Mouse (Mus musculus): ENCODE data around the gene Trem2. TPM values are rescaled to one million over a fixed set of nuclear protein-coding genes. Genes with fewer than 3 reads are reported as not detected.

Gene Trem2
- polyA plus RNA-seq, 1 experiment from 2014 or later = 3.5 TPM

DNA sequence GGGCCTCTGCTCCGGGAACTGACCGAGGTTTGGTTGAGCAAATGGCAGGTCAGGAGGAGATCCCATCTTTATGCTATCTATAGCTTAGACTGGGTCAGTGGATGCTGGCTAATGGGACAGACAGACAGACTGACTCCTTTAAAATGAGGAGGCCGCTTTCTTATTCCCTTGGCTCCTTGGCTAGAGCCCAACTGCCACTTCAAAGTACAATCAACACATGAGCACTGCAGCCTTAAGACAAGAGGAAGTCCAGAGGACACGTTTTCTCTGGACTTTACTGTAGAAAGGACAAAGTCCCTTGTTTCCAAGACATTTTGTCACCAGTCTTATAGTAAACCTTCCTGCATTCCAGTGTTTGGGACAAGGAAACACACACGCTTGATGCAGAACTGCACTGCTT is 45.2 kb downstream of the Trem2 start:
- Histone ChIP-seq H3K4me1 (replicated peaks; ENCODE audit: control insufficient read depth, insufficient read depth) (no peaks in the 10 kb centered on the region), H3K36me3 (ENCODE audit: control insufficient read depth, insufficient read depth, low read length) (peaks cover 45% of the 10 kb centered on the region; the same call in 1 of the 2 replicates), H3K4me3 (ENCODE audit: low read depth, low read length) (no peak overlapping the region), H3K4me2 (replicated peaks; ENCODE audit: low read depth) (no peak overlapping the region), H3K9me3 (ENCODE audit: control insufficient read depth, low read length) (no peaks in the 10 kb centered on the region), H3K9ac (ENCODE audit: low read length) (no peak overlapping the region), H3K27ac (replicated peaks) (no peak overlapping the region), H3K27me3 (ENCODE audit: control insufficient read depth, insufficient read depth, low read length) (no peaks in the 10 kb centered on the region)
- no peak for DNase-seq (ENCODE audit: low spot score)
- TF ChIP-seq EP300 (optimal IDR thresholded peaks at IDR 0.05) = no peak
- TF ChIP-seq CTCF (IDR thresholded peaks at IDR 0.05; ENCODE audit: low read depth) = no peak
- ATAC-seq (ENCODE audit: low FRiP score, low TSS enrichment) = no peak
- 90% methylated on average over 5 of the region's 5 CpGs for WGBS

DNA sequence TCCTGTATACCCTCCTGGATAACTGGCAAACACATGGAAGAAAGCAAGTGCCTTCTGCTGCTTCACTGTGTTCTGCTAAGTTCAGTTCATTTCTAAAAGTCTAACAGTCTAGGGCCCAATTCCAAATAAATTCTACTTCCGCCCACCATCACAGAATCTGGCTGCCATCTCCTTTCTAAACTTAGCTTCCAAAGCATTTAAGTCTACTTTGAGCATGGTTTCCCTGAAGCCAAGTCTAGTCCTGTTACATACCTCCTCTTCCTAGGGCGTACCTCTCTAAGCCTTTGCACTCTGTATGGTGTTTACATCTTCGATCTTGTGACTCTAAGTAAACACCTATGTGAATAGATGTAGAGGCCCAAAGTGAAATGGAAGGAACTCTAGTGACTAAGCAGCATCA is 46.4 kb downstream of the Trem2 start:
- Histone ChIP-seq H3K27me3 (ENCODE audit: control insufficient read depth, insufficient read depth, low read length) (no peaks in the 10 kb centered on the region), H3K27ac (replicated peaks) (no peak overlapping the region), H3K9ac (ENCODE audit: low read length) (no peak overlapping the region), H3K36me3 (ENCODE audit: control insufficient read depth, insufficient read depth, low read length) (peaks cover 42% of the 10 kb centered on the region; the same call in 1 of the 2 replicates), H3K9me3 (ENCODE audit: control insufficient read depth, low read length) (no peaks in the 10 kb centered on the region), H3K4me1 (replicated peaks; ENCODE audit: control insufficient read depth, insufficient read depth) (no peaks in the 10 kb centered on the region), H3K4me3 (ENCODE audit: low read depth, low read length) (no peak overlapping the region), H3K4me2 (replicated peaks; ENCODE audit: low read depth) (no peak overlapping the region)
- no peak for TF ChIP-seq CTCF (IDR thresholded peaks at IDR 0.05; ENCODE audit: low read depth)
- no peak for TF ChIP-seq EP300 (optimal IDR thresholded peaks at IDR 0.05)
- no peak for ATAC-seq (ENCODE audit: low FRiP score, low TSS enrichment)
- no peak for DNase-seq (ENCODE audit: low spot score)
- WGBS = 75% methylated on average over 3 of the region's 3 CpGs

DNA sequence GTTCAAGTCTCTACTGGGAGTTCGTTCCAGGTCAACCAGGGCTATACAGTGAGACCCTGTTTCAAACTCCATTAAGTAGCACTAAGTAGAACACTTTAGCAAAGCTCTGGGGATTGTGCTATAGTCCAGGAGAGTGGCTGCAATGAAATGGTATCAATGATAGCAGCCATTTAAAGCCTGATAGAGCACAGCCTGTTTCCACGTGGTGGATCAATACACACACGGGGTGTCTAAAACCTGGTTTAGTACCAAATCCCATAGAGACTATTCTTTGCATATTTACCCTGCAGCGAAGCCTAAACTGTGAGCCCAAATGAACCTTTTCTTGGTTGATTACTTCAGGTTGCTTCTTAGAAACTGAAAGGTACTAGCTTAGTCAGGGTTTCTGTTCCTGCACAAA is 55.5 kb downstream of the Trem2 start:
- Histone ChIP-seq H3K4me2 (replicated peaks; ENCODE audit: low read depth) (no peak overlapping the region), H3K27ac (replicated peaks) (no peak overlapping the region), H3K9ac (ENCODE audit: low read length) (no peak overlapping the region), H3K4me1 (replicated peaks; ENCODE audit: control insufficient read depth, insufficient read depth) (no peaks in the 10 kb centered on the region), H3K36me3 (ENCODE audit: control insufficient read depth, insufficient read depth, low read length) (peaks cover 13% of the 10 kb centered on the region), H3K4me3 (ENCODE audit: low read depth, low read length) (no peak overlapping the region), H3K27me3 (ENCODE audit: control insufficient read depth, insufficient read depth, low read length) (no peaks in the 10 kb centered on the region), H3K9me3 (ENCODE audit: control insufficient read depth, low read length) (no peaks in the 10 kb centered on the region)
- ATAC-seq (ENCODE audit: low FRiP score, low TSS enrichment) = no peak
- TF ChIP-seq CTCF (IDR thresholded peaks at IDR 0.05; ENCODE audit: low read depth) = no peak
- WGBS = 81% methylated on average over 4 of the region's 4 CpGs
- DNase-seq (ENCODE audit: low spot score) = no peak

DNA sequence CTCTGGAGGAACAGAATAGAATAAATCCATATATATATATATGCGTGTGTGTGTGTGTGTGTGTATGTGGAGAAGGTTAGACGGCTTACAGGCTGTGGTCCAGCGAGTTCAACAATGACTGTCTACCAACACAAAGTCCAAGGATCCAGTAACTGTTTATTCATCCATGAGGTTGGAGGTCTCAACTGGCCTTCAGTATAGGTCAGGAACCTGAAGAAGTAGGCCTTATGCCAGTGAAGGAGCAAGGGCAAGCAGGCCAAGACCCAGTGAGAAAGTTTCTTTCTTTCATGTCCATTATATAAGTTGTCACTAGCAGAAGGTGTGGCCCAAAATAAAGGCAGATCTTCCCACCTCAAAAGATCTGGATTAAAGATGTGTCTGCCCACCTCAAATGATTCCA is 56.5 kb downstream of the Trem2 start:
- no peak overlapping the region for H3K4me2 ChIP-seq (replicated peaks; ENCODE audit: low read depth)
- TF ChIP-seq EP300 (optimal IDR thresholded peaks at IDR 0.05) (no peak), CTCF (IDR thresholded peaks at IDR 0.05; ENCODE audit: low read depth) (no peak)
- H3K36me3 ChIP-seq (ENCODE audit: control insufficient read depth, insufficient read depth, low read length) = peaks cover 13% of the 10 kb centered on the region
- H3K4me3 ChIP-seq (ENCODE audit: low read depth, low read length) = no peak overlapping the region
- WGBS = 86% methylated on average over 3 of the region's 3 CpGs
- no peak overlapping the region for H3K9ac ChIP-seq (ENCODE audit: low read length)
- no peak for DNase-seq (ENCODE audit: low spot score)
- no peak overlapping the region for H3K27ac ChIP-seq (replicated peaks)
- no peaks in the 10 kb centered on the region for H3K4me1 ChIP-seq (replicated peaks; ENCODE audit: control insufficient read depth, insufficient read depth)
- H3K9me3 ChIP-seq (ENCODE audit: control insufficient read depth, low read length) = no peaks in the 10 kb centered on the region
- H3K27me3 ChIP-seq (ENCODE audit: control insufficient read depth, insufficient read depth, low read length) = no peaks in the 10 kb centered on the region
- ATAC-seq (ENCODE audit: low FRiP score, low TSS enrichment) = no peak

Other genes starting within 250 kb of the Trem2 start
- not detected in 2 replicates for gene 9830107B12Rik, start 200.1 kb upstream of the Trem2 start, polyA plus RNA-seq (2015; fragmentation: Nextera tagmentation; extraction: Ambion mirVana)
- gene A530064D06Rik, start 179.1 kb upstream of the Trem2 start, polyA plus RNA-seq (2015; fragmentation: Nextera tagmentation; extraction: Ambion mirVana) = 0.05 TPM in 1 of 2 replicates, not detected in the other
- 0.05 TPM in 1 of 2 replicates, not detected in the other for gene Trem1, start 113.6 kb upstream of the Trem2 start, polyA plus RNA-seq (2015; fragmentation: Nextera tagmentation; extraction: Ambion mirVana)
- gene Trem3, start 98.6 kb upstream of the Trem2 start, polyA plus RNA-seq (2015; fragmentation: Nextera tagmentation; extraction: Ambion mirVana) = 0.10 TPM in 1 of 2 replicates, not detected in the other
- 0.19 and 0.24 TPM in 2 replicates for gene Treml4, start 82.1 kb upstream of the Trem2 start, polyA plus RNA-seq (2015; fragmentation: Nextera tagmentation; extraction: Ambion mirVana)
- gene Treml2, start 46.9 kb upstream of the Trem2 start, polyA plus RNA-seq (2015; fragmentation: Nextera tagmentation; extraction: Ambion mirVana) = 0.10 TPM in 2 replicates
- 0.18 and 0.21 TPM in 2 replicates for gene B430306N03Rik, start 30.3 kb upstream of the Trem2 start, polyA plus RNA-seq (2015; fragmentation: Nextera tagmentation; extraction: Ambion mirVana)
- not detected in 2 replicates for gene Treml1, start 13.5 kb downstream of the Trem2 start, polyA plus RNA-seq (2015; fragmentation: Nextera tagmentation; extraction: Ambion mirVana)
- gene Nfya, start 63.5 kb downstream of the Trem2 start, polyA plus RNA-seq (2015; fragmentation: Nextera tagmentation; extraction: Ambion mirVana) = 3.0 and 3.5 TPM in 2 replicates
- 42.3 and 43.8 TPM in 2 replicates for gene Oard1, start 63.6 kb downstream of the Trem2 start, polyA plus RNA-seq (2015; fragmentation: Nextera tagmentation; extraction: Ambion mirVana)
- 7.2 and 7.6 TPM in 2 replicates for gene Apobec2, start 86.5 kb downstream of the Trem2 start, polyA plus RNA-seq (2015; fragmentation: Nextera tagmentation; extraction: Ambion mirVana)
- gene Tspo2, start 105.1 kb downstream of the Trem2 start, polyA plus RNA-seq (2015; fragmentation: Nextera tagmentation; extraction: Ambion mirVana) = 0.41 and 0.51 TPM in 2 replicates
- gene Unc5cl, start 108.5 kb downstream of the Trem2 start, polyA plus RNA-seq (2015; fragmentation: Nextera tagmentation; extraction: Ambion mirVana) = 3.3 and 3.5 TPM in 2 replicates

Measured in stomach, postnatal 0 days (tissue).